Mouse (Mus musculus) small intestine, adult 2 months (tissue): ENCODE measurements around the gene Trim16. TPM values are rescaled to one million over a fixed set of nuclear protein-coding genes. Genes with fewer than 3 reads are reported as not detected.

Experiments
- H3K27ac ChIP-seq: fragments of 200-500 bp; 2 replicates; pipeline ENCODE4 v1.5.1; 2012; ENCODE audit warnings: low read depth, low read length, control low read depth, inconsistent platforms; ENCODE audit not compliant: insufficient read depth
- H3K27me3 ChIP-seq: fragments of 200-500 bp; 2 replicates; pipeline ENCODE4 v1.6.1; 2012; ENCODE audit warnings: mild to moderate bottlenecking, moderate library complexity, low read length, inconsistent platforms; ENCODE audit not compliant: control insufficient read depth, insufficient read depth
- H3K36me3 ChIP-seq: fragments of 200-500 bp; 2 replicates; pipeline ENCODE4 v1.6.1; 2012; ENCODE audit warnings: mild to moderate bottlenecking, low read length, control low read depth, inconsistent platforms; ENCODE audit not compliant: control insufficient read depth, insufficient read depth
- H3K4me1 ChIP-seq: fragments of 200-500 bp; 2 replicates; pipeline ENCODE4 v1.6.1; 2012; ENCODE audit warnings: low read length, inconsistent platforms, mixed read lengths; ENCODE audit not compliant: control insufficient read depth, insufficient read depth, insufficient read length
- H3K4me3 ChIP-seq: fragments of 200-500 bp; 2 replicates; pipeline ENCODE4 v1.5.1; 2012; ENCODE audit warnings: low read depth, mild to moderate bottlenecking, control low read depth, inconsistent platforms, low read length, moderate library complexity
- CTCF ChIP-seq: fragments of 200-500 bp; IDR thresholded peaks from 2 replicates; pipeline ENCODE4 v1.5.1; 2012; ENCODE audit warnings: low read depth, mild to moderate bottlenecking, control low read depth, inconsistent platforms, low read length, moderate library complexity, mixed read lengths; ENCODE audit not compliant: insufficient replicate concordance, insufficient read length; ENCODE audit errors: extremely low read depth
- POLR2A ChIP-seq: fragments of 200-500 bp; IDR thresholded peaks from 2 replicates; pipeline ENCODE4 v1.6.1; 2012; ENCODE audit warnings: low read depth, mild to moderate bottlenecking, control low read depth, inconsistent platforms, low read length, moderate library complexity
- WGBS: fragments of 180-500 bp; shearing (Covaris S2); methylation state at CpG from one replicate; pipeline ENCODE4 v1.1.7; 2018; 5-methylcytosine and 5-hydroxymethylcytosine counted together
- polyA plus RNA-seq: library from polyadenylated mRNA; depleted of rRNA; stranded (reverse); fragments of >200 nt; gene quantifications from 2 replicates; pipeline ENCODE4 v1.2.3, GENCODE M21; 2012

The Trim16 gene
- polyA plus RNA-seq, 1 experiment = 10.9 TPM

GRCm38 (mm10) chr11:62812268-62812667 lies 7.8 kb upstream of the Trim16 start:
- Histone ChIP-seq H3K27me3 (no peaks in the 10 kb centered on the region), H3K36me3 (no peaks in the 10 kb centered on the region), H3K4me3 (no peak overlapping the region), H3K4me1 (peaks cover 3% of the 10 kb centered on the region; the same call in 1 of the 2 replicates), H3K27ac (no peak overlapping the region)
- WGBS = 89% methylated on average over 6 of the region's 6 CpGs
- TF ChIP-seq CTCF = no peak
- TF ChIP-seq POLR2A = no peak

GRCm38 (mm10) chr11:62813497-62813896 lies 6.5 kb upstream of the Trim16 start:
- H3K4me3 ChIP-seq = no peak overlapping the region
- no peak for TF ChIP-seq CTCF
- no peaks in the 10 kb centered on the region for H3K36me3 ChIP-seq
- H3K4me1 ChIP-seq = peaks cover 4% of the 10 kb centered on the region
- no peaks in the 10 kb centered on the region for H3K27me3 ChIP-seq
- H3K27ac ChIP-seq = no peak overlapping the region
- 29% methylated on average over 1 of the region's 1 CpGs for WGBS

DNA sequence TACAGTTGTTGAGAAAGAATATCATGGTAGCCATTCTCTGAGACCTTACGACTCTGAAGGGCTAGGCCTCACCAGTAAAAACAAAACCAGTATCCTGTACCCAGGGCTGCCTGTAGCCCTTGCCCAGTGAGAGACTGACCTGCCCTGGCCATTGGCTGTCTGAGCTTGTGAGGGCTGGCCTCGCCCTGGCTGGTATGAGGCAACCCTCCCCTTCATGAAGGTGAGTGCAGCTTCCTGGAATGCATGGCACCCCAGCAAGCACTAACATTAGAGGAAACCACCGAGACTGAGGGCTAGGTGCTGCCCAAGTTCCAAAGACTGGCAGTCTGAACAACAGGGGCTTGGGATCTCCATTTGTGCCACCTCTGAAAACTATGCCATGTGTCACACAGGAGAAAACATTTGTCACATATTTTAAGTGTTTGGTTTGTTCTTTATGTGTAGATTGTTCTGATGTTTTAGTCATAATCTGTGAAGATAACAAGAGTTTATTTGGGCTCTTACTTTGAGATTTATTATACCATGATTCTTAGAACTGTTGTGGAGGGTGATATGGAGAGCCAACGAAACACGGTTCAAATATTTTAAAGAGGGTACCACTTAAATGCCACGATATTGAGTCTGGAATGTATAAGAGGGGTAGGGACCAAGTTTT lies 5.9 kb upstream of the Trim16 start:
- Histone ChIP-seq H3K36me3 (no peaks in the 10 kb centered on the region), H3K4me1 (peaks cover 4% of the 10 kb centered on the region), H3K27me3 (no peaks in the 10 kb centered on the region), H3K4me3 (no peak overlapping the region), H3K27ac (no peak overlapping the region)
- TF ChIP-seq POLR2A (no peak), CTCF (no peak)
- 39% methylated on average over 6 of the region's 6 CpGs for WGBS

DNA sequence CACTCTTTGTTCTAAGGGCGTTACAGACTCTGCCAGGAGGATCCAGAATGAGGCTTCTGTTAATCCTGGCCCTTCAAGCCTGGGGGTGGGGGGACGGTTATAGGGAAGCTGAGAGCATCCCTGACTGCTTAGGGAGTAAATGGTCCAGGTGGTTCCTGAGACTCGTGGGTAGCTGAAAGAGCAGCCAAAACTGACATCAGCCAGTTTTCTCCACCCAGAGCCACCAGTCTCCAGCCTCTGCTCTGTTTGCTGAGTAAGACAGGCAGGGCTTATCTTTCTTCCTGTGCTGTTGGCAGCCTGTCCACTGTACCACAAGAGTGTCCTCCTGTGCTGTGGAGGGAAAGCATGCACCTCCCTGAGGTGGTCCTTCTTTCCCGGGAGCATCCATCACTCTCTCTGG lies 5.4 kb upstream of the Trim16 start:
- Histone ChIP-seq H3K27me3 (no peaks in the 10 kb centered on the region), H3K4me1 (peaks cover 8% of the 10 kb centered on the region), H3K36me3 (no peaks in the 10 kb centered on the region), H3K27ac (no peak overlapping the region), H3K4me3 (no peak overlapping the region)
- TF ChIP-seq CTCF (no peak), POLR2A (no peak)
- 46% methylated on average over 4 of the region's 4 CpGs for WGBS

DNA sequence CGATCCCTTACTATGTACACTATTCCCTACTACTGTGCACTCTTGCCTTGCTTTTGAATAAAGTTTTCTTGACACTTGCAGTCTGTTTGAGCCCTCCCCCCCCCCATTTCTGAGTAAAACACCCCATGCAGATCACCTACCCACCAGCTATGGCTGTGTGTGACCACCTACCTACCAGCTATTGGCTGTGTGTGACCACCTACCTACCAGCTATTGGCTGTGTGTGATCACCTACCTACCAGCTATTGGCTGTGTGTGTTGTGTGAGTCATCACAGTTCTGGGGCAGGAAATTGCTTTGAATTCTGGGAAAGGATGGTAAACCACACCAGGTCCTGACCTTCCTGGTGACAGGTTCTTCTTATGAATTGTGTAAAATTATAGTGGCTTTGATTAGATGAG lies 4.6 kb upstream of the Trim16 start:
- WGBS = 92% methylated on average over 1 of the region's 1 CpGs
- TF ChIP-seq POLR2A (no peak), CTCF (no peak)
- Histone ChIP-seq H3K27me3 (no peaks in the 10 kb centered on the region), H3K27ac (no peak overlapping the region), H3K4me3 (no peak overlapping the region), H3K36me3 (no peaks in the 10 kb centered on the region), H3K4me1 (peaks cover 12% of the 10 kb centered on the region)

- Histone ChIP-seq H3K4me1 (peaks cover 12% of the 10 kb centered on the region), H3K27ac (no peak overlapping the region), H3K27me3 (no peaks in the 10 kb centered on the region), H3K36me3 (no peaks in the 10 kb centered on the region), H3K4me3 (no peak overlapping the region)
- WGBS = 10% methylated on average over 6 of the region's 6 CpGs
- TF ChIP-seq POLR2A = no peak
- TF ChIP-seq CTCF = no peak
Observed at GRCm38 (mm10) chr11:62816591-62816990, 3.4 kb upstream of the Trim16 start.

DNA sequence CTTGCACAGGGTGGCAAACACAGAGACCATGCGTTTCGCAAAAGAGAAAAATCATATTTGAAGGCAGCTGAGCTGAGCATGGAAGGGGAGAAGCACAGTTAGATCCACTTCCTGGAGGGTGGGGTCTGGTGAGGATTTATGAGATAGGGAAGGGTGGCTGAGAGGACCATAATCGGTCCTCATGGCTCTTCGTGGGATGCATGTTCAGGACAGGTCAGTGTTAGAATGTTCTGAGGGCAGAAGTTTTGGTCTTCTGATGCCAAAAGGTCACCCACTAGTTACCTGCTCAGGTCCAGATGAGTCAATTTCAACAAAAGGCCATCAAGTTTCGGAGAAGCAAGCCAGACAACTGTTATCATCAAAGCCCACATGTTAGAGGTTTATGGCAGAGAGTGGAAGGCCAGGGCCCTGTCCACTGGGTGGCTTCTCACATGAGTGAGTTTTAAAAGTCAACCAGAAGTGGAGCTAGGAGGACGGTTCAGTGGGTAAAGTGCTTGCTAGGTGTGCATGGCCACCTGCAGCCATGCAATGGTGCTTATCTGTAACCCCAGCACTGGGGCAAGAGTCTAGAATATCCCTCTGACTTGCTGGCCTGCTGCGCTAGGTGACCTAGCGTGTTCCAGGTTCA lies 858 bp upstream of the Trim16 start:
- Histone ChIP-seq H3K4me1 (peaks cover 17% of the 10 kb centered on the region), H3K4me3 (no peak overlapping the region), H3K36me3 (no peaks in the 10 kb centered on the region), H3K27me3 (no peaks in the 10 kb centered on the region), H3K27ac (no peak overlapping the region)
- TF ChIP-seq CTCF (no peak), POLR2A (no peak)
- 60% methylated on average over 8 of the region's 8 CpGs for WGBS
